Mouse (Mus musculus) hindbrain, embryonic 14.5 days (tissue): Measurements from ENCODE around the gene Nek3. TPM values are rescaled to one million over a fixed set of nuclear protein-coding genes. Genes with fewer than 3 reads are reported as not detected.
A peak's percentile ranks its signal among the peaks of the same experiment; 100 is the strongest.

Experiments used
- ATAC-seq: fragments of 200-750 bp; cut with Nextera tagmentation; 2 replicates; pipeline ENCODE4 v1.8.0; 2017; ENCODE audit warnings: moderate number of reproducible peaks, mild to moderate bottlenecking, moderate TSS enrichment, moderate library complexity; ENCODE audit not compliant: low FRiP score
- DNase-seq: peaks from one replicate; pipeline ENCODE4 v3.0.0-alpha.2; 2015; ENCODE audit warnings: low spot score
- H3K27ac ChIP-seq: fragments of 300-500 bp; sonication (generic); 2 replicates; pipeline ENCODE4 v1.5.1; 2014; ENCODE audit warnings: mild to moderate bottlenecking, moderate library complexity
- H3K27me3 ChIP-seq: fragments of 300-500 bp; sonication (generic); 2 replicates; pipeline ENCODE4 v1.6.1; 2014; ENCODE audit warnings: mild to moderate bottlenecking, low read length, mixed read lengths; ENCODE audit not compliant: control insufficient read depth, insufficient read depth
- H3K36me3 ChIP-seq: fragments of 300-500 bp; sonication (generic); replicated peaks from 2 replicates; pipeline ENCODE4 v1.6.1; 2014; ENCODE audit not compliant: control insufficient read depth, insufficient read depth
- H3K4me1 ChIP-seq: fragments of 300-500 bp; sonication (generic); replicated peaks from 2 replicates; pipeline ENCODE4 v1.6.1; 2014; ENCODE audit warnings: antibody characterized with exemption, low read length, mixed read lengths; ENCODE audit not compliant: control insufficient read depth, insufficient read depth
- H3K4me2 ChIP-seq: fragments of 300-500 bp; sonication (generic); replicated peaks from 2 replicates; pipeline ENCODE4 v1.6.1; 2014; ENCODE audit warnings: mild to moderate bottlenecking, moderate library complexity
- H3K4me3 ChIP-seq: fragments of 300-500 bp; sonication (generic); replicated peaks from 2 replicates; pipeline ENCODE4 v1.5.1; 2014; ENCODE audit warnings: mild to moderate bottlenecking, low read length
- H3K9ac ChIP-seq: fragments of 300-500 bp; sonication (generic); 2 replicates; pipeline ENCODE4 v1.6.1; 2014
- H3K9me3 ChIP-seq: fragments of 300-500 bp; sonication (generic); 2 replicates; pipeline ENCODE4 v1.6.1; 2016; ENCODE audit warnings: low read length; ENCODE audit not compliant: control insufficient read depth
- WGBS: fragments of 180-500 bp; shearing (Covaris S2); extraction: QIAGEN DNeasy Blood & Tissue Kit; methylation state at CpG from one replicate; pipeline ENCODE4 v1.1.7; 2014; 5-methylcytosine and 5-hydroxymethylcytosine counted together
- polyA plus RNA-seq: library from polyadenylated mRNA; unstranded; fragments of >200 nt; fragmentation: Nextera tagmentation; extraction: Ambion mirVana; gene quantifications from 2 replicates; pipeline ENCODE4 v1.2.1, GENCODE M21; 2014

Gene Nek3
- polyA plus RNA-seq, 1 experiment from 2014 or later, result 9.0 TPM

DNA sequence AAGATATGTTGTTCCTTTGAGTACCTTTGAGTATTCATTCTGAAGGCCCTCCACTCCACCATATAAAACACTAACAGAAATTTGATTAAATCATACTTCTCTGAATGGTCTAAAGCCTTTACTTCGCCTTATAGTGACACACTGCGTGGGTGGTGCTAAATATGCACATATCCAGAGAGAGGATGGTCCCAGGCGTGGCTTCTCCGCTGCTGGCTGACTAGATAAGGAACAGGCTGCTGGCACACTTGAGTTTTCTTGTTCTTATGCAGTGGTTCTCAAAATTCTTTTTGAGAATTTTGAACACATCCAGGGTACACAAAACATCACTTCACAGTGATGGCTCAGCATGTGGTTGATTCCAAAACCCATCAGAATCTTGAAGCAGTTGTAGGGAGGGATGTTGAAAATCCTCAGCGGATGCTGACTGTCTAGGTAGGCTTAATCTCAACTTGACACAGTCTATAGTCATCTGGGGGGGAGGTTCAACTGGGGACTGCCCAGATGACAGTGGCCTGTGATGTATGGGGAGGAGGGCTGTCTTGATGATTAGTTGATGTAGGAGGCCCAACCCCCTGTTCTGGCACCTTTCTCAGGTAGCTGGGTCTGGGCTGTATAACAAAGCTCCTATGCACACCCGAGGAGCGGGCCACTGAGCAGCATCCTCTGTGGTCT is 32.0 kb downstream of the Nek3 start:
- no peak for ATAC-seq
- Histone ChIP-seq H3K27me3 (no peaks in the 10 kb centered on the region), H3K9ac (no peak overlapping the region), H3K4me2 (no peak overlapping the region), H3K27ac (no peak overlapping the region), H3K4me1 (no peaks in the 10 kb centered on the region), H3K9me3 (no peaks in the 10 kb centered on the region), H3K4me3 (no peak overlapping the region), H3K36me3 (peaks cover 2% of the 10 kb centered on the region; the same call in 1 of the 2 replicates)
- WGBS, result 95% methylated on average over 7 of the region's 7 CpGs
- DNase-seq, result no peak

DNA sequence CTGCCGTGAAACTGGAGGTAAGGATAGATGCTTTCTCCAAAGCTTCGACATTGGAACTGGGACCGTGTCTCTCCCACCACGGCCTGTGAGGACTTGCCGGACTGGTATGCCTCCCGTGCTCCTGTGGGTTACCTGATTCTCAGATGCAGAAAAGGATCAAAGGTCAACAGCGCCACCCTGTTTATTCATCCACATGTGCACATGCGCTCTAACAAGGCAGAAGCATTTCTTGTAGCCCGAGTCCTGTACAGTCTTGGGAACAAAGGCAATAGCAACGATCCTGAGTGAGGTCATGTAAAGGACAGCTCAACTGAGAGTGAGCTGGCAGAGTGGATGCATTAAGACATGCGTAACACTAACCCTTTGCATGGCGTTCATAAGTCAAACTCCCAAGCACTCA is 34.2 kb downstream of the Nek3 start:
- 91% methylated on average over 12 of the region's 12 CpGs for WGBS
- H3K36me3 ChIP-seq, result peaks cover 21% of the 10 kb centered on the region
- no peak for ATAC-seq
- no peaks in the 10 kb centered on the region for H3K4me1 ChIP-seq
- H3K27ac ChIP-seq, result no peak overlapping the region
- DNase-seq, result no peak
- H3K9me3 ChIP-seq, result no peaks in the 10 kb centered on the region
- no peak overlapping the region for H3K4me3 ChIP-seq
- no peak overlapping the region for H3K4me2 ChIP-seq
- H3K27me3 ChIP-seq, result no peaks in the 10 kb centered on the region
- no peak overlapping the region for H3K9ac ChIP-seq

DNA sequence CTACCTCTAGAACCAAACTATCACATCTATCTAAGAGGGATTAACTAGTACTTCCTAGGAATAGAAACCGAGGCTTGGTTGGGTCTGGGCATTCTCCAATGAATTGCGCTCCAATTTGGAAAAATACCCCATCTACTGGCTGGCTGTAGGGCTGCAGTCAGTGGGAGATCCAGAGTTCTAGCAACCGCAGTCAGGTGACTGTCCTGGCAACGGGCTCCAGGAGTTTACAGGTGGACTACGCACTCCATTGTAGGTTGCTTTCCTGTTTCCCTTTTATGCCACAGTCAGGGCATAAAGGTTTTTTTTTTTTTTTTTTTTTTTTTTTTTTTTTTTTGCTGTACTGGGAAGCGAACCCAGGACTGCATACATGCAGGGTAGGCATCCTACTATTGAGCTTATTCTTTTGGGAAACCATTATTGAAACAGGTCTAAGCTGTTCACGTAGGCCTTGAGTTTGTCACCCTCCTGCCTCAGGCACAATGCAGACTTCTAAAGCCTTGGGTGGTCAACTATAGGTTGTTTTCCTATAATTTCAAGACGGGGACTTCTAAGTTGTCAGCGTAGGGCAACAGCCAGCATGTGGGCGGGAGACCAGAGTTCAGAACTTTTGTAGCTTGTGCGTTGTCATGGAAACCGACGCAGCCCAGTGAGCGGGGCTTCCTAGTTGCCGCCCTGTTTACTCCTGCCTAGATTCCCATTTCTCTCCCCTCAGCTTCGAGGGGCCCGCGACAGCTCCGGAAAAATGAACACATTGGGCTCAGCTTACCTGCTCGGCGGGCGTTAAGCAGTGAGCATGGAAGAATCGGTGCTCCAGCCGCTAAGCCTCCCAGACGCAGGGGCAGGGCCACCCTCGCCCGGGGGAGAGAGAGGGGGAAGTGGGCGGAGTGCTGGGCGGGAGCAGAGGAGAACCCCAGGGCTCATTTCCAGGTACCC is 41.7 kb downstream of the Nek3 start, which contains the start of gene Nek5:
Nek5 (minus strand) TSS at position 834 of the 933 bp plus-strand sequence.
- whole genome bisulfite sequencing, result 1% methylated on average over 28 of the region's 29 CpGs
- peak within 1 kb of the TSS; percentile 66 for H3K4me2 ChIP-seq
- ATAC-seq (peak; percentile 53; the same call in 1 of the 2 replicates), DNase-seq (peak; percentile 53)
- peaks cover 6% of the 10 kb centered on the region; the same call in 1 of the 2 replicates for H3K4me1 ChIP-seq
- H3K27me3 ChIP-seq, result no peaks in the 10 kb centered on the region
- peak within 1 kb of the TSS; percentile 24; the same call in 1 of the 2 replicates for H3K9ac ChIP-seq
- H3K4me3 ChIP-seq, result peak within 1 kb of the TSS; percentile 30
- no peak within 1 kb of the TSS for H3K27ac ChIP-seq
- H3K36me3 ChIP-seq, result peaks cover 31% of the 10 kb centered on the region; the same call in 1 of the 2 replicates
- H3K9me3 ChIP-seq, result no peaks in the 10 kb centered on the region

DNA sequence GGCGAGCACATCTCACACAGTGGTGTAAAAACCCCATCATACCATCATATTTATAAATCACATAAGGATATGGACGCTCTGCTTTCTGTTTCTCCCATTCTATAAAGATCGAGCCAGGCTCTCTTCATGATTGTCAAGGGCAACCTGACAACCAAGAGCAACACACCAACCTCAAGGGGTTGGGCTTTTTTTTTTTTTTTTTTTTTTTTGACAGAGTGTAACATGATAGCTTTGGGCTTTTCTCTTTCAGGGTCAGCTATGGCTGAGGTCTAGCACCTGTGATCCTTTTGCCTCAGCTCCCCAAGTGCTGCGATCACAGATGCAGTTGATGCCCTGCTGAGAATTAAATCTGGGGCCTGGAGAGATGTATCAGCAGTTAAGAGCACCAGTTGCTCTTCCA is 59.2 kb downstream of the Nek3 start:
- Histone ChIP-seq H3K36me3 (no peaks in the 10 kb centered on the region), H3K9ac (no peak overlapping the region), H3K27me3 (no peaks in the 10 kb centered on the region), H3K4me2 (no peak overlapping the region), H3K9me3 (no peaks in the 10 kb centered on the region), H3K4me1 (no peaks in the 10 kb centered on the region), H3K27ac (no peak overlapping the region), H3K4me3 (no peak overlapping the region)
- 82% methylated on average over 4 of the region's 4 CpGs for WGBS
- DNase-seq (no peak), ATAC-seq (no peak)

DNA sequence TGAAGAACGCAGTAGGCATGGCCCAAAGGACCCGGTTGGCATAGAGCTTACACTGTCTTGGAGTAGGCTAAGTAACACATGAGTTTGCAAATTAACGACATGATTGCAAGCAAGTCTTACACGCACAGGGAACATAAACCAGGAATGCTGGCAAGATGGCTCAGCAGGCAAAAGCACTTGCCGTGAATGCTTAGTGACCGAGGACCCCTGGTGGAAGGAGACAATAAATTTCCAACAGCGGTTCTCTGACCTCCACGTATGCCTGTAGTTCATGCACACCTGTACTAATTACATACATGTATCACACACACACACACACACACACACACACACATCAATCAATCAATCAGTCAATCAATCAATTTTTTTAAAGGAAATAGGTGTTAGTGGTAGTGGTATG is 74.7 kb downstream of the Nek3 start:
- Histone ChIP-seq H3K4me3 (no peak overlapping the region), H3K27ac (no peak overlapping the region), H3K36me3 (no peaks in the 10 kb centered on the region), H3K4me1 (no peaks in the 10 kb centered on the region), H3K4me2 (no peak overlapping the region), H3K9me3 (no peaks in the 10 kb centered on the region), H3K27me3 (no peaks in the 10 kb centered on the region), H3K9ac (no peak overlapping the region)
- DNase-seq, result peak; percentile 24
- WGBS, result 49% methylated on average over 8 of the region's 8 CpGs
- no peak for ATAC-seq

DNA sequence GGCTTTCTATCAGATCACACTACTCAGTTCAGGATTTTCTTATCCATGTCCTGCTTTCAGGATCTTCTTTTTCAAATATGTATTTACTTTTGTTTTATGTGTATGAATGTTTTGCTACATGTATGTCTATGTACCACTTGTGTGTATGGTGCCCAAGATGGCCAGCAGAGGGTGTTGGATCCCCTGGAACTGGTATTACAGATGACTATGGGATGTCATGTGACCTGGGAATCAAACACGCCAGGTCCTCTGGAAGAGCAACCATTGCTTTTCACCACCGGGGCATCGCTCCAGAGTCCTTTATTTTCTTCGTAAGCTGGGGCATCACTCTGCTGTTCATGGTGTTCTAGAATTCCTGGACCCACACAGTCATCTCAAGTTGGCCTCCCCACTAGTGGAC is 77.0 kb downstream of the Nek3 start:
- Histone ChIP-seq H3K9me3 (no peaks in the 10 kb centered on the region), H3K4me2 (no peak overlapping the region), H3K27ac (no peak overlapping the region), H3K27me3 (no peaks in the 10 kb centered on the region), H3K4me3 (no peak overlapping the region), H3K9ac (no peak overlapping the region), H3K4me1 (no peaks in the 10 kb centered on the region), H3K36me3 (no peaks in the 10 kb centered on the region)
- ATAC-seq (no peak), DNase-seq (no peak)
- WGBS, result 95% methylated on average over 4 of the region's 4 CpGs

DNA sequence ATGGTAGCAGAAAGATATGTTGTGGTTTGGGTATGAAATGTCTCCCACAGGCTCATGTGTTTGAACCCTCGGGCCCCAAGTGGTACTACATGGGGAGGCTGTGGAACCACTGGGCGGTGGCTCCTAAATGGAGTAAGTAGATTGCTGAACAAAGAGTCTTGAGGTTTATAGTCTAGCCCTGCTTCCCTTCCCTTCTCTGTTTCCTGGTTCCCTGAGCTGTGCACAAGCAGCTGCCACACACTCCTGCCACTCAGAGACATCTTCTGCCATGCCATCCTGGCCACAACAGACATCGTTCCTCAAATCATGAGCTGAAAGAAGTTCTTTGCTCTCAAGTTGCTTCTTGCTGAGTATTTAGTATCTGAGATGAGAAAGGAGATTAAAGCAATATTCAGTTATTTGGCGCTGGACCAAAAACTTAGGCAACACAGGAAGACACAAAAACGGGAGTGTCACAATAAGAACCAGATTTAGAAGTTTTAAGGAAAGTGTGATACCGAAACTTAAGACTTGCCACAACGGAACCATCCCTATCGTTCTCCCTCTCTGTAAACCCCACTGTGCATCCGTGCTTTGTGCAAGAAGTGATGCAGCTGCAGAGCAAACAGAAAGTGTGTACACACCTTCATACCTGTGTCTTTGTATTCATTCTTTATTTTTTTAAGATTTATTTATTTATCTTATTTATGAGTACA is 86.8 kb downstream of the Nek3 start:
- DNase-seq, result no peak
- ATAC-seq, result no peak
- 86% methylated on average over 9 of the region's 9 CpGs for WGBS
- Histone ChIP-seq H3K4me1 (no peaks in the 10 kb centered on the region), H3K9ac (no peak overlapping the region), H3K4me2 (no peak overlapping the region), H3K27me3 (no peaks in the 10 kb centered on the region), H3K9me3 (no peaks in the 10 kb centered on the region), H3K27ac (no peak overlapping the region), H3K4me3 (no peak overlapping the region), H3K36me3 (no peaks in the 10 kb centered on the region)
